Mouse (Mus musculus): ENCODE data around the gene Nfib.

DNA sequence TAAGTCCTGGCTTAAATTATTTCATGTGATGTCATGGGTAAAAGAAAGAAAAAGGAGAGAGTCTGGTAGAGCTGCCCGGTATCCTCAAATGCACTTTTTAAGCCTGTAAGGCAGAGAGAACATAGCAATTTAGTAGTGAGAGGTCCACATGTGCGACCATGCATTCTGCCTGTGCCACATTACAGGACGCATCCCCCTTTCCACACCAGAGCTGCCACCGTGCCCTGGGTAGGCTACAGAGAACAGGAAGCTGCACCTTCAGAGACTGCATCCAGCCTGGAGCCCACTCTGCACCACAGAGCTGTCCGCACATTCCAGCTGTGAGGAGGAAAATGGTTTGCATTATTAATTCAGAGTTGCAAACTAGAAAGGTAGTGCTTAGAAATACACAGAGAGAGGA is 331.0 kb downstream of the Nfib start:
- no peak for TF ChIP-seq POLR2A (IDR thresholded peaks at IDR 0.05; ENCODE audit: borderline replicate concordance, insufficient read depth, low read length)
- TF ChIP-seq CTCF (IDR thresholded peaks at IDR 0.05; ENCODE audit: borderline replicate concordance, insufficient read depth, low read depth, low read length): no peak
